Mouse (Mus musculus) stomach, embryonic 16.5 days (tissue): ENCODE data around the gene Rassf7. TPM values are rescaled to one million over a fixed set of nuclear protein-coding genes. Genes with fewer than 3 reads are reported as not detected.

Source experiments
- ATAC-seq: fragments of 200-750 bp; cut with Nextera tagmentation; 2 replicates; pipeline ENCODE4 v1.8.0; 2017; ENCODE audit warnings: moderate number of reproducible peaks, moderate TSS enrichment; ENCODE audit not compliant: insufficient read depth, low FRiP score
- H3K27ac ChIP-seq: fragments of 300-500 bp; sonication (generic); 2 replicates; pipeline ENCODE4 v1.5.1; 2014; ENCODE audit warnings: low read length
- H3K27me3 ChIP-seq: fragments of 300-500 bp; sonication (generic); 2 replicates; pipeline ENCODE4 v1.6.1; 2014; ENCODE audit warnings: low read length, control low read depth, mixed read lengths; ENCODE audit not compliant: control insufficient read depth, insufficient read depth
- H3K36me3 ChIP-seq: fragments of 300-500 bp; sonication (generic); 2 replicates; pipeline ENCODE4 v1.6.1; 2014; ENCODE audit warnings: low read length; ENCODE audit not compliant: control insufficient read depth, insufficient read depth
- H3K4me1 ChIP-seq: fragments of 300-500 bp; sonication (generic); 2 replicates; pipeline ENCODE4 v1.6.1; 2014; ENCODE audit warnings: low read length, control low read depth, mixed read lengths; ENCODE audit not compliant: control insufficient read depth, insufficient read depth
- H3K4me2 ChIP-seq: fragments of 300-500 bp; sonication (generic); 2 replicates; pipeline ENCODE4 v1.6.1; 2014; ENCODE audit warnings: low read depth, low read length, mixed read lengths
- H3K4me3 ChIP-seq: fragments of 300-500 bp; sonication (generic); replicated peaks from 2 replicates; pipeline ENCODE4 v1.5.1; 2014; ENCODE audit warnings: mild to moderate bottlenecking, low read length
- H3K9ac ChIP-seq: fragments of 300-500 bp; sonication (generic); 2 replicates; pipeline ENCODE4 v1.6.1; 2014; ENCODE audit warnings: low read length
- H3K9me3 ChIP-seq: fragments of 300-500 bp; sonication (generic); replicated peaks from 2 replicates; pipeline ENCODE4 v1.6.1; 2016; ENCODE audit warnings: low read length, control low read depth; ENCODE audit not compliant: control insufficient read depth
- WGBS: fragments of 180-500 bp; shearing (Covaris S2); extraction: QIAGEN DNeasy Blood & Tissue Kit; methylation state at CpG from one replicate; pipeline ENCODE4 v1.1.7; 2014; 5-methylcytosine and 5-hydroxymethylcytosine counted together
- polyA plus RNA-seq: library from polyadenylated mRNA; unstranded; fragments of >200 nt; fragmentation: Nextera tagmentation; extraction: Ambion mirVana; gene quantifications from 2 replicates; pipeline ENCODE4 v1.2.1, GENCODE M21; 2015

Rassf7 gene
- polyA plus RNA-seq, 1 experiment from 2014 or later = 82.3 TPM

DNA sequence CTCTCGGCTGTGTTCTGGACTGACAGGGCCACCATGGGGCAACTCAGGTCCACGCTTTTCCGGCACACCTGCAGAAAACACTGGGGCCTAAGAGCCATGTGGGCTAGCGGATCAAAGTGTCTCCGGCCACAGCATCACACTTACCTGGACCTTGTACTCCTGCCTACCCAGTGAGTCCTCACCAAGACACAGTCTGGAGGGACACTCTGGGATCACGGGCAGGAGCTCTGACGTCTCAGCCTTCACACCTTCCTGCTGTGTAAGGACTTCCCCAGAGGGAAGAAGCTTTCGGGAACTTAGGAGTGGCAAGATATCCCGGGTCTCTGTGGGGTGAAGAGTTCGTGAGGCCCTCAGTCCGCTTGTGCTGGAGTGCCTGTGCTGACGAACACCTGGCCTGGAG, 5.5 kb upstream of the Rassf7 start:
- Histone ChIP-seq H3K4me2 (no peak overlapping the region), H3K9ac (no peak overlapping the region), H3K9me3 (no peaks in the 10 kb centered on the region), H3K27me3 (no peaks in the 10 kb centered on the region), H3K27ac (no peak overlapping the region), H3K4me3 (no peak overlapping the region), H3K36me3 (no peaks in the 10 kb centered on the region), H3K4me1 (peaks cover 10% of the 10 kb centered on the region; the same call in 1 of the 2 replicates)
- WGBS = 58% methylated on average over 12 of the region's 12 CpGs
- no peak for ATAC-seq

DNA sequence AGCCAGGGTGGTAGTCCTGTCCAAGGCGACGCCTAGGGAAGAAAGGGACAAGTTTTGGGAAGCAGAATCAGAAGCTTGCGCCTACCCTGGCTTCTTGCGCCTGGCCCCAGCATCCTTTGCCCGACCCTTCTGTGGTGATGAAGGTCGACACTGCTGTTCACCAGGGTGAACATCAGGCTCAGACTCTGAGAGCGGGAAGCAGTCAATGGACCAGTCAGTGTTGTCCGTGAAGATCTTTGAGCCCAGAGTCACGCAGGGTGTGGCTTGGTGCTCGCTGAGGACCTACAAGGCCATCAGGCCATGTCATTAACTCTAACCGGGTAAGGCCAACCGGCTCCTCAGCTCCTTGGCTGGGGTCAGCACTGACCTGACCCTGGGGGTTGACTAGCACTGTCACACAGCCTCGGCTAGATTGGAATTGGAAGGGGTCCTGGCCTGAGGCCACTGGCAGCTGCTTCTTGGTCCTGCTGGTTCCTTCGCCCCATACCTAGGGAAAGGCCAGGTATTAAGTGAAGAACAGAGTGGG, 5.0 kb upstream of the Rassf7 start:
- Histone ChIP-seq H3K27ac (no peak overlapping the region), H3K4me2 (no peak overlapping the region), H3K4me1 (peaks cover 12% of the 10 kb centered on the region; the same call in 1 of the 2 replicates), H3K9ac (no peak overlapping the region), H3K4me3 (no peak overlapping the region), H3K27me3 (no peaks in the 10 kb centered on the region), H3K9me3 (no peaks in the 10 kb centered on the region), H3K36me3 (no peaks in the 10 kb centered on the region)
- 88% methylated on average over 14 of the region's 14 CpGs for WGBS
- ATAC-seq = no peak

DNA sequence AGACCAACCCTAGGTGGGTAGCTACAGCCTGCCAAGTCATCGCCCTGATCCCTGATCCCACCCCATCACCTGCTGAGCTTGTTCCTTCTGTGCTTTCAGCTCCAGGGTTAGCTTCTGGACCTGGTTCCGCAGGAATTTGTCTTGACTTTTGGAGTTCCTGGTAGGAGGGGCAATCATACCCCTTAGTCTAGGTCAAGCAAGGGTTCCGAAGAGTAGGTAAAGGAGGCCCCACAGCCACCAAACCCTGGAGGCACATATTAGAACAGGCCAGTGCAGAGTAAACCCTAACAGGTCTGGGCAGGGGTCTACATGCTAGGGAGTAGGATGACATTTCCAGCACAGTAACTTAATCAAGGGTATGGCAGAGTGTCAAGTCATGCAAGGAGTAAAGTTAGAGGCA, 2.5 kb upstream of the Rassf7 start:
- Histone ChIP-seq H3K4me3 (no peak overlapping the region), H3K4me2 (no peak overlapping the region), H3K27ac (peak overlapping the region; percentile 97), H3K9ac (0 out of 2 replicates have a peak overlapping the region, but pooled peaks have one; percentile 46), H3K4me1 (peaks cover 32% of the 10 kb centered on the region), H3K36me3 (no peaks in the 10 kb centered on the region), H3K9me3 (no peaks in the 10 kb centered on the region), H3K27me3 (no peaks in the 10 kb centered on the region)
- WGBS = 70% methylated on average over 3 of the region's 3 CpGs
- no peak for ATAC-seq

DNA sequence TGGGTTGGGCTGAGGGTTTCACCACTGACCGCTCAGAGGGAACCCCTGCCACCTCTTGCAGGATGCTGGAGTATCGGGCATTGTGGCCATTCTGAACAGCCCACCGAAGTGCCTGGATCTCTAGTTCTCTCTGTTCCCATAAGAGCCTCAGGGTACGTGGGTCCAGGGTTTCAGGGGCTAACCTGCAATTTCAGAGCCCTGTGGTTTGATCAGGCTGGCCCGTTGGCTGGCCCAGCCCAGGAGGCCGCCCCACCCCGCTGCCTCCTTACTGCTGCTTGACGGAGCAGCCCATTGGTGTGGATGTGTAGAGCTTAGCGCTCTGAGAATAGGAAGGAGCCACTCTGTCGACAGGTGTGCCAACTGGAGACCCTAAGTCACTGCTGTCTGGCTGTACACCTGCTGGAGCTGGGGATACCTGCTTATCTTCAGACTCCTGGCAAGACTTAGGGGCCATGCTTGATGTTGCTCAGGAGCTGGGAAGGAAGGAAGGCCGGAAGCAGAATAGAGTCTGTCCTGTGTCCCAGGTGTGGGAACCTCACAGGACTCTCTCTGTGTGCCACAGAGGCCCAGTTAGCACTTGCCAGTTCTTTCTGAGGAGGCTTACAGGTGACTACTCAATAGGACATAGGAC, 1.9 kb upstream of the Rassf7 start, which contains the start of gene Lmntd2:
Gene Lmntd2, minus strand, starts transcription at position 476 of the 631 bp plus-strand sequence.
- ATAC-seq = no peak
- H3K27ac ChIP-seq = peak within 1 kb of the TSS; percentile 97
- 87% methylated on average over 11 of the region's 11 CpGs for WGBS
- H3K4me1 ChIP-seq = peaks cover 38% of the 10 kb centered on the region
- no peaks in the 10 kb centered on the region for H3K36me3 ChIP-seq
- H3K9ac ChIP-seq = peak within 1 kb of the TSS; percentile 78
- H3K27me3 ChIP-seq = no peaks in the 10 kb centered on the region
- peak within 1 kb of the TSS; percentile 85 for H3K4me2 ChIP-seq
- H3K4me3 ChIP-seq = peak within 1 kb of the TSS; percentile 68
- no peaks in the 10 kb centered on the region for H3K9me3 ChIP-seq

DNA sequence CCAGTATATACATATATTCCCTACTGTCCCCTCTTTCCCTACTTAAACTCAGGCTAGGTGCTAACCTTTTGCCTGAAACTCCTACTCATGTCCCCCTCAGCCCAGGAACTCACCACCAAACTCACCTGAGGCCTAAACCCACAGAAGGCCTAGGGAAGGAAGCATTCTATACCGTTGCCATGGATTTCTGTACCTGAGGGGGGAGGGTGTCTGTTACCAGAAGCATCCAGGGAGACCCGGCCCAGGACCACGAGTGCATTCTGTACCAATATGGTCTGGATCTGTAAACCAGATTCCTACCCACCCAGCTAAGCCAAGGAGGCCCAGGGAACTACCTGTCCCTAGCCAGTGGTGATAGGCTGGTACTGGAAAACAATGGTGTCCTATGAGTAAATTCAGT, 1.4 kb upstream of the Rassf7 start:
- Histone ChIP-seq H3K4me3 (no peak overlapping the region), H3K36me3 (no peaks in the 10 kb centered on the region), H3K4me2 (no peak overlapping the region), H3K27me3 (no peaks in the 10 kb centered on the region), H3K9ac (no peak overlapping the region), H3K4me1 (peaks cover 42% of the 10 kb centered on the region), H3K9me3 (no peaks in the 10 kb centered on the region), H3K27ac (peak overlapping the region; percentile 97)
- ATAC-seq = no peak
- 59% methylated on average over 3 of the region's 3 CpGs for WGBS

DNA sequence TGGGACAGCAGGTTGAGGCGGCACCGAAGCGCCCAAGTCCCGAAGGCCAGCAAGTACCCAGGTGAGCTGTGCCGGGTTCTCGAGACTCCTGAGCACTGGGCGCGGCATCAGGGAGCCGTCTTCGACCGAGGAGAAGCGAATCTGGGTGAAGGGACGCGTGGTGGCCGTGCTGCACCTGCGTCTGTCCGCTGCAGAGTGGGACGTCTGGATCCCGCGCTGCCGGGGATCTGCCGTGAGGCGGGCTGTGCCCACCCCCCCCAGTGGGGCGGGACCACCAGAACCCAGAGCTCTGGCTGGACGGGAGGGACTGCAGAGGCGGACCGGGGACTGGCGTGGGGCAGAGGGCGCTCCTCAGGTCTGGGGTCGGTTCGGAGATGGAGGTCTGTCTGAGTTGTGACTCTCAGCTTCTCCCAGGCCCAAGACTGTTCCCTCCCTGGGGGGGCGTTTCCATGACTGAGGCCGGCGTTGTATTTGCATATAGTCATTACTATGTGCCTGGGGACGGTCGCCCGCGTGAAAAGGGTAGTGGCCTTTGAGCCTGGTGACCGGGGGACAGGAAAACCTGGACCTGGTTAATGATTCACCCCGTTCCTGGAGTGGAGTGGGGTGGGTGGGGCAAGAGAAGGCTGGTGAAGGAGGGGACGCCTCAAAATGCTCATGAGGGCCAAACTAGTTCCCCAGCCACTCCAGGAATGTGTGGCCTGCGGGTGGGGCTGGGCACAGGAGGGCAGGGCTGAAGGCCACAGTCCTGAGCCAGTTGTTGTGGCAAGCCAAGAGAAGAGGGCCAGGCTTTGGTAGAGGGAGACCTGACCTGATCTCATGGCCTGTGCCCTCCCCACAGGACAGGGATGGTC, 447 bp downstream of the Rassf7 start:
- H3K36me3 ChIP-seq = no peaks in the 10 kb centered on the region
- under 1% methylated on average over 42 of the region's 42 CpGs for WGBS
- H3K9ac ChIP-seq = peak overlapping the region; percentile 84
- peak overlapping the region; percentile 68 for H3K4me3 ChIP-seq
- H3K9me3 ChIP-seq = no peaks in the 10 kb centered on the region
- ATAC-seq = peak; percentile 71
- peaks cover 57% of the 10 kb centered on the region for H3K4me1 ChIP-seq
- peak overlapping the region; percentile 85 for H3K4me2 ChIP-seq
- no peaks in the 10 kb centered on the region for H3K27me3 ChIP-seq
- peak overlapping the region; percentile 96 for H3K27ac ChIP-seq

DNA sequence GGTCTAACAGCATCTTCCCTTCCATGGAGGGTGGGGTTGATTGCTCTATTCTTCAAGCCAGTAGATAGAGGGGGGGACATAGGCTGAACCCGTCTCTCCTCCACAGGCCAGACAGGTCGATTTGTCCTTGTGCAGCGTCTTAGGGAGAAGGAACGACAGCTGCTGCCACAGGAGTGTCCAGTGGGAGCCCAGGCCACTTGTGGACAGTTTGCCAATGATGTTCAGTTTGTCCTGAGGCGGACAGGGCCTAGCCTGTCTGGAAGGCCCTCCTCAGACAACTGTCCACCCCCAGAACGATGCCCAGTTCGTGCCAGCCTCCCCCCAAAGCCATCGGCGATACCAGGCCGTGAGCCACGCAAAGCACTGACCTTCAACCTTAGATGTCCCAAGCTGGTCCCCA, 1.2 kb downstream of the Rassf7 start:
- no peak for ATAC-seq
- Histone ChIP-seq H3K36me3 (no peaks in the 10 kb centered on the region), H3K4me3 (peak overlapping the region; percentile 68), H3K4me2 (peak overlapping the region; percentile 85), H3K9me3 (no peaks in the 10 kb centered on the region), H3K27me3 (no peaks in the 10 kb centered on the region), H3K9ac (peak overlapping the region; percentile 84), H3K4me1 (peaks cover 59% of the 10 kb centered on the region), H3K27ac (peak overlapping the region; percentile 96)
- 72% methylated on average over 11 of the region's 11 CpGs for WGBS

DNA sequence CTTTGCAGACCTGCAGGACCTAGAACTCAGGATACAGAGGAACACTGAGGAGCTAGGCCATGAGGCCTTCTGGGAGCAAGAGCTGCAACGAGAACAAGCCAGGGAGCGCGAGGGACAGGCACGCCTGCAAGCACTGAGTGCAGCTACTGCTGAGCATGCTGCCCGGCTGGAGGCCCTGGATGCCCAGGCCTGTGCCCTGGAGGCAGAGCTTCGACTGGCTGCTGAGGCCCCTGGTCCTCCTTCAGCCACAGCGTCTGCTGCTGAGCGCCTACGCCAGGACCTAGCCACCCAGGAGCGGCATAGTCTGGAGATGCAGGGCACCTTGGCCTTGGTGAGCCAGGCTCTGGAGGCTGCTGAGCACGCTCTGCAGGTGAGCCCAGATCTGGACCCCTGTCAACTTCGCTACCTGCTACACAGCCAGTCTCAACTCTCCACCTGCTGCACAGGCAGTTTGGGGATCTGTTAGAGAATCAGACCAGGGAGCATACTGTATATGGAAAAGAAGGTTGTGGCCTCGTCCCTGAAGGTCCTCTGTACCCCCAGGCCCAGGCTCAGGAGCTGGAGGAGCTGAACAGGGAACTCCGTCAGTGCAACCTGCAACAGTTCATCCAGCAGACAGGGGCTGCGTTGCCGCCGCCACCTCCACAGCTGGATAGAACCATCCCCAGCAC, 1.8 kb downstream of the Rassf7 start:
- H3K4me2 ChIP-seq = peak overlapping the region; percentile 85
- H3K4me3 ChIP-seq = peak overlapping the region; percentile 68
- H3K27ac ChIP-seq = peak overlapping the region; percentile 96
- peak overlapping the region; percentile 84 for H3K9ac ChIP-seq
- H3K36me3 ChIP-seq = no peaks in the 10 kb centered on the region
- no peak for ATAC-seq
- no peaks in the 10 kb centered on the region for H3K9me3 ChIP-seq
- no peaks in the 10 kb centered on the region for H3K27me3 ChIP-seq
- peaks cover 64% of the 10 kb centered on the region for H3K4me1 ChIP-seq
- 82% methylated on average over 17 of the region's 17 CpGs for WGBS
